Mouse (Mus musculus) heart, postnatal 0 days (tissue): ENCODE data around the gene Zdhhc20. TPM values are rescaled to one million over a fixed set of nuclear protein-coding genes. Genes with fewer than 3 reads are reported as not detected.
"Not testable (repeated sequence)": the region's sequence is repeated elsewhere in the genome, so short reads cannot be mapped to it uniquely, and the experiment has no call there.

ENCODE experiments used
- ATAC-seq: fragments of 200-750 bp; cut with Nextera tagmentation; 2 replicates; pipeline ENCODE4 v1.8.0; 2017; ENCODE audit warnings: low read depth, moderate number of reproducible peaks, moderate library complexity; ENCODE audit not compliant: insufficient read depth
- DNase-seq: peaks from one replicate; pipeline ENCODE4 v3.0.0-alpha.2; 2016; ENCODE audit warnings: low spot score
- H3K27ac ChIP-seq: fragments of 300-500 bp; sonication (generic); 2 replicates; pipeline ENCODE4 v1.5.1; 2014; ENCODE audit warnings: low read depth, mild to moderate bottlenecking
- H3K27me3 ChIP-seq: fragments of 300-500 bp; sonication (generic); 2 replicates; pipeline ENCODE4 v1.6.1; 2014; ENCODE audit warnings: low read length, mixed read lengths; ENCODE audit not compliant: control insufficient read depth, insufficient read depth
- H3K36me3 ChIP-seq: fragments of 300-500 bp; sonication (generic); replicated peaks from 2 replicates; pipeline ENCODE4 v1.6.1; 2014; ENCODE audit warnings: low read length, mixed read lengths; ENCODE audit not compliant: control insufficient read depth, insufficient read depth
- H3K4me1 ChIP-seq: fragments of 300-500 bp; sonication (generic); 2 replicates; pipeline ENCODE4 v1.6.1; 2014; ENCODE audit warnings: antibody characterized with exemption; ENCODE audit not compliant: control insufficient read depth, insufficient read depth
- H3K4me2 ChIP-seq: fragments of 300-500 bp; sonication (generic); 2 replicates; pipeline ENCODE4 v1.6.1; 2014; ENCODE audit warnings: low read depth, mild to moderate bottlenecking, low read length, moderate library complexity
- H3K4me3 ChIP-seq: fragments of 300-500 bp; sonication (generic); 2 replicates; pipeline ENCODE4 v1.5.1; 2014; ENCODE audit warnings: low read depth, low read length
- H3K9ac ChIP-seq: fragments of 300-500 bp; sonication (generic); replicated peaks from 2 replicates; pipeline ENCODE4 v1.6.1; 2014; ENCODE audit warnings: low read depth, low read length, mixed read lengths
- H3K9me3 ChIP-seq: fragments of 300-500 bp; sonication (generic); replicated peaks from 2 replicates; pipeline ENCODE4 v1.6.1; 2016; ENCODE audit warnings: low read length; ENCODE audit not compliant: control insufficient read depth
- CTCF ChIP-seq: IDR thresholded peaks from 2 replicates; pipeline ENCODE4 v1.5.1; 2016; ENCODE audit warnings: antibody characterized with exemption, control low read depth, low read depth
- EP300 ChIP-seq: IDR thresholded peaks from 2 replicates; pipeline ENCODE4 v1.6.1; 2016; ENCODE audit warnings: antibody characterized with exemption, low read depth
- WGBS: fragments of 180-500 bp; shearing (Covaris S2); extraction: QIAGEN DNeasy Blood & Tissue Kit; methylation state at CpG from one replicate; pipeline ENCODE4 v1.1.7; 2014; 5-methylcytosine and 5-hydroxymethylcytosine counted together
- polyA plus RNA-seq: library from polyadenylated mRNA; unstranded; fragments of >200 nt; fragmentation: Nextera tagmentation; extraction: Ambion mirVana; gene quantifications from 2 replicates; pipeline ENCODE4 v1.2.1, GENCODE M21; 2015
- total RNA-seq: library from RNA; depleted of rRNA; stranded (reverse); fragments of >200 nt; gene quantifications from 2 replicates; pipeline ENCODE4 v1.2.3, GENCODE M21; 2014; ENCODE audit warnings: low replicate concordance

Gene Zdhhc20
- total and polyA plus RNA-seq, 2 experiments from 2014 or later = 13.2 to 28.6 TPM

DNA sequence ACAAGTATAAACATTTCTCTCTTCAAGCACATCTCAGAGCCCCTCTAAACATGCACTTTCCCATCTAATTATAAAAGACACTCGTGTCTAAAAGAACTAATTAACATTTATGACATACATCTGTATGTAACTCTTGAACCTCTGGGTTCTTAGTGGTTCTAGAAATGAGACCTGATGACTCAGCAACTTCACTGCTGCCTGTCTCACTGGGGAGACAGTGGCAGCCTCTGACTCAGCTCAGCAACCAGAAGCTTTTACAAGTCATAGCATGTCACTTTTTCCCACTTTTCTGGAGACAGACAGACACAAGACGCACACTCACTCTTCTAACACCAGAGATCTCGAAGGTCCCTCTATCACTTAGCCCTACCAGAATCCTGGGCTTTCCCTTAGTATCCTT is 39.7 kb downstream of the Zdhhc20 start:
- no peak for TF ChIP-seq EP300
- TF ChIP-seq CTCF = no peak
- Histone ChIP-seq H3K27me3 (no peaks in the 10 kb centered on the region), H3K36me3 (peaks cover 25% of the 10 kb centered on the region), H3K27ac (no peak overlapping the region), H3K9ac (no peak overlapping the region), H3K4me2 (no peak overlapping the region), H3K4me1 (no peaks in the 10 kb centered on the region), H3K4me3 (no peak overlapping the region), H3K9me3 (no peaks in the 10 kb centered on the region)
- ATAC-seq (no peak), DNase-seq (no peak)
- WGBS = 90% methylated on average over 3 of the region's 3 CpGs

DNA sequence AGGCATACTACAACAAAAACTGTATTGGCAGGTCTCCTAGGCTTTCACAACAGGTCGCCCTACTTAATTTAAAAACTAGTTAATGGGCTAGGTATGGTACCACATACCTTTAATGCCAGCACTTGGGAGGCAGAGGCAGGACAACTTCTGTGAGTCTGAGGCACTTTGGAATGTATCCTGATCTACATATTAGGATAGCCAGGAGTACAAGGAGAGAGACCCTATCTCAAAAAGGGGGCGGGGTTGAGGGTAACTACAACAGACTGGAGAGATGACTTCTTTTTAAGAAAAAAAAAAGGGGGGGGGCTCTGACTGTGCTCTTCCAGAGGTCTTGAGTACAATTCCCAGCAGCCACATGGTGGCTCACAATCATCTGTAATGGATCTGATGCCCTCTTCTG is 41.4 kb downstream of the Zdhhc20 start:
- H3K4me2 ChIP-seq = no peak overlapping the region
- no peak for DNase-seq
- no peak overlapping the region for H3K4me3 ChIP-seq
- no peaks in the 10 kb centered on the region for H3K4me1 ChIP-seq
- H3K9me3 ChIP-seq = no peaks in the 10 kb centered on the region
- ATAC-seq = no peak
- no peak overlapping the region for H3K27ac ChIP-seq
- no peak overlapping the region for H3K9ac ChIP-seq
- TF ChIP-seq EP300 (no peak), CTCF (no peak)
- H3K27me3 ChIP-seq = no peaks in the 10 kb centered on the region
- peaks cover 35% of the 10 kb centered on the region for H3K36me3 ChIP-seq
- 94% methylated on average over 2 of the region's 2 CpGs for WGBS

DNA sequence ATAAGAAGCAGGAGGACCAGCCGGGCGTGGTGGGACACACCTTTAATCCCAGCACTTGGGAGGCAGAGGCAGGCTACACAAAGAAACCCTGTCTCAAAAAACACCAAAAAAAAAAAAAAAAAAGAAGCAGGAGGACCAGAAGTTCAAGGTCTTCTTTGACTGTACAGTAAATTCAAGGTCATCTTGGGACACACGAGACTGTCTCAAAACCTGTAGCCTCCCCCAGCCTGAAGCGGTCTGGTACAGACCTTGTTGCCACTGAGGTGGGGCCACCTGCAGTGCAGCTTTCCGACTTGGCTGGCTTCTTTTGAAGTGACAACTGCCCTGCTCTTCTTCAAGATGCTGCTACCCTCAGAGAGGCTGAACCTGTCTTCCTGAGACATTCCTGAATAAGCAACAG is 42.0 kb downstream of the Zdhhc20 start:
- H3K36me3 ChIP-seq = peaks cover 35% of the 10 kb centered on the region
- H3K4me2 ChIP-seq = not testable (repeated sequence)
- 84% methylated on average over 5 of the region's 5 CpGs for WGBS

DNA sequence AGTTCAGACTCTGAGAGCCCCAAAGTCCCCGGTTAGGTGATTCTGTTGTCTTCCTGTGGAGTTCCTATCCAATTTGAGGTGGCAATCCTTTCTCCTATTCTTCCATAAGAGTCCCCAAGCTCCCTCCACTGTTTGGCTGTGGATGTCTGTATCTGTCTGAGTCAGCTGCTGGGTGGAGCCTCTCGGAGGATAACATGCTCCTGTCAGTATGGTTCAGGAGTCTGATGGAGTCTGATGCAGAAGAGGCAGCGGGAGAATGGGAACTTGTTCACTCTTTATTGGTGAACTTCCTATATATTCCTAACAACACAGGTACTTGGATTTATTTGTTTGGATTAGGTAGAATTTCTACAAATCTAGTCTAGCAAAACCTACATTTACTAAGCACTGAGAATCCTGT is 45.5 kb downstream of the Zdhhc20 start:
- no peak for ATAC-seq
- H3K36me3 ChIP-seq = peaks cover 51% of the 10 kb centered on the region
- WGBS = 86% methylated on average over 3 of the region's 3 CpGs

More for the DNA sequence above, 42.0 kb downstream of the Zdhhc20 start:
- not testable (repeated sequence) for H3K27me3 ChIP-seq, H3K4me1 ChIP-seq, H3K27ac ChIP-seq, H3K9me3 ChIP-seq, H3K4me3 ChIP-seq, ATAC-seq, H3K9ac ChIP-seq, DNase-seq

DNA sequence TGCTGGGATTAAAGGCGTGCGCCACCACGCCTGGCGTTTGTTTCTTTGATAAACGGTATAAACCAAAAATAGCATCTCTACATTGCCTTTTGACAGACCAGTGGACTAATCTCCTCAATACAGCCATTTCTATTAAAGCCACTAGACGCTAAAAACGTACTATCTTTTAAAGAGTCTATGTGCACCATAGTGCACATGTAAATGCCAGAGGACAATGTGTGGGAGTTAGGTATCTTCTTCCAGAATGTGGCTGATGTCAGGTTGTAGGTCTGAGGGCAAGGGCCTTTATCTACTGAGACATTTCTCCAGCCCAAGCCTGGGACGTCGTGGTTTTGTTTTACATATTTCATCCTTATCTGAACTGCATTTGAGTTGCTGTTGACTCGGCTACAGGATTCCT is 54.9 kb downstream of the Zdhhc20 start:
- no peak for TF ChIP-seq CTCF
- no peak for TF ChIP-seq EP300
- Histone ChIP-seq H3K4me1 (no peaks in the 10 kb centered on the region), H3K27ac (no peak overlapping the region), H3K4me3 (no peak overlapping the region), H3K36me3 (peaks cover 47% of the 10 kb centered on the region), H3K27me3 (no peaks in the 10 kb centered on the region), H3K9ac (no peak overlapping the region), H3K4me2 (no peak overlapping the region), H3K9me3 (no peaks in the 10 kb centered on the region)
- ATAC-seq (no peak), DNase-seq (no peak)
- 64% methylated on average over 10 of the region's 10 CpGs for WGBS

More for the DNA sequence above, 45.5 kb downstream of the Zdhhc20 start:
- H3K9ac ChIP-seq = no peak overlapping the region
- H3K4me2 ChIP-seq = no peak overlapping the region
- no peak for DNase-seq
- H3K4me3 ChIP-seq = no peak overlapping the region
- no peaks in the 10 kb centered on the region for H3K27me3 ChIP-seq
- H3K27ac ChIP-seq = no peak overlapping the region
- TF ChIP-seq EP300 = no peak
- no peak for TF ChIP-seq CTCF
- H3K9me3 ChIP-seq = no peaks in the 10 kb centered on the region
- no peaks in the 10 kb centered on the region for H3K4me1 ChIP-seq

DNA sequence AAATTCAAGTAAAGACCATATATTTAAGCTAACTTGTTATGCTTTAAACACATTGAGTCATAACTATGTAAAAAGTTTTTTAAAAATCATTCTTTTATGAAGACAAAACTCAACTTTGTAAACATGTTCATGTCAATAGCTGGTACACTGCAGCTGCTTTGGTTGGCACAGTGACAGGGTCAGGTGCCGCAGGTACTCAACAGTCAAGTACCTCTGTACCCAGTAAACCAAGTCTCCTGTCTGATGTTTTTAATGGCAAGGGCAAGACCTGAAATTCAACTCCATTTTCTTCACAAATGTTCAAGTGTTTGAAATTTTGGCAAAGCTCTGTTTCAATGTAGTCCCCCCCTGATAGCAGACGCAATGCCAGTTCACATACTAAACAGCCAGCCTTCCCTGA is 56.5 kb downstream of the Zdhhc20 start:
- Histone ChIP-seq H3K9ac (no peak overlapping the region), H3K27ac (no peak overlapping the region), H3K4me3 (no peak overlapping the region), H3K4me2 (no peak overlapping the region), H3K9me3 (no peaks in the 10 kb centered on the region), H3K36me3 (peaks cover 36% of the 10 kb centered on the region), H3K27me3 (no peaks in the 10 kb centered on the region), H3K4me1 (no peaks in the 10 kb centered on the region)
- DNase-seq = no peak
- whole genome bisulfite sequencing = 91% methylated on average over 2 of the region's 2 CpGs
- TF ChIP-seq EP300 (no peak), CTCF (no peak)
- no peak for ATAC-seq
